Mouse (Mus musculus) brain, embryonic 18.5 days (tissue): ENCODE results near the gene Prkar2a.
"Not testable (repeated sequence)": the region's sequence is repeated elsewhere in the genome, so short reads cannot be mapped to it uniquely, and the experiment has no call there.

Experiments used
- DNase-seq: peaks from one replicate; pipeline ENCODE4 v3.0.0-alpha.2; 2012; ENCODE audit warnings: low read depth, low spot score

The Prkar2a gene

DNA sequence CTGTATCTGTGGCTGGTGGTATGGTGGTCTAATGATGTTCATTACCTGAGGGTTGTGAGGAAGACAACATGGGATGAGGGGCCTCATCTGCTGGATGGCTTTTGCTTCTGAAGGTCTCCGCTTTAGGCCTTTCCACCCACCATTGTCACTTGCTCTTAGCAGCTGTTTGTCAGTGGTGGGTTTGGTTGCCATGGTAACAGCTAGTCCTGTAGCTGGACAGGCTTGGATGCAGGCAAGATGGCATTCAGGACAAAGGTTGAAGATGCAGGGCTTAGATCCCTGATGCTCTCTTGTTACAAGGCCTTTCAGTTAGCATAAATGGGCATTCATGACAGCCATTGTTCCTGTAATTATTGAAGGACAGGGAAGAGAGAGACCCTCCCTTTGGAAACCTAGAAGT is at the start of gene Prkar2a:
Gene Prkar2a (plus strand): TSS at position 209 of the 400 bp plus-strand sequence.
- DNase-seq = no peak

DNA sequence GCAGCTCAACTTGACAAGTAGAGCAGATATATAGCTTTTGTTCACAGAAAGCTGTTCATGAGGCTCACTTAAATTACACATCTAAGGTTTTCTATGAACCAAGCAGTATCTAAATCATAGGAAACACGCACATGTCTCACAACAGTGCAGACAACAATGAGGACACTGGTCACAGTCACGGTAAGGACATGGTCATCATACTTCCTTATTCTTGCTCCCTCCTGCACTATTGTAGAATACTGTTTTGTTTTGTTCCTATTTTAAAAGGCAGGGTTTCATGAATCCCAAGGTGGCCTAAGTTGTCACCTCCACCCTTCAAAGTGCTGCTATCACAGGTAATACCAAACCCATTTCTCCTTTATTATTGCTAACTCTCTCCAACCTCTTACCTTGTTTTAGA is 49.3 kb upstream of the Prkar2a start:
- DNase-seq = no peak

DNA sequence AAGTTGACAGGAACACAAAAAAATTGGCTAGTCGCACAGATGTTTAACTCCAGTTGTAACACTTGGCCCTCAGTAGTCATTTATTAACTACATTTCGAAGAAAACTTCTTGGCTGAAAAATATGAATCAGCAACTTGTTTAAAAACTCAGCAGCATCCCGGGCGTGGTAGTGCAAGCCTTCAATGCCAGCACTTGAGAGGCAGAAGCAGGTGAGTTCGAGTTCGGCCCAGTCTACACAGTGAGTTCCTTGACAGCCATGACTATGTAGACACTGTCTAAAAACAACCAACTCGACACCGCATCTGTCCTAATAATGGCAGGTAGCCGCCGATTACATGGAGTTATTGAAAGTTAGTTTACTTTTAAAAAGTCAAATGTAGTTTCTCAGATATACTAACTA is 40.9 kb upstream of the Prkar2a start:
- no peak for DNase-seq

DNA sequence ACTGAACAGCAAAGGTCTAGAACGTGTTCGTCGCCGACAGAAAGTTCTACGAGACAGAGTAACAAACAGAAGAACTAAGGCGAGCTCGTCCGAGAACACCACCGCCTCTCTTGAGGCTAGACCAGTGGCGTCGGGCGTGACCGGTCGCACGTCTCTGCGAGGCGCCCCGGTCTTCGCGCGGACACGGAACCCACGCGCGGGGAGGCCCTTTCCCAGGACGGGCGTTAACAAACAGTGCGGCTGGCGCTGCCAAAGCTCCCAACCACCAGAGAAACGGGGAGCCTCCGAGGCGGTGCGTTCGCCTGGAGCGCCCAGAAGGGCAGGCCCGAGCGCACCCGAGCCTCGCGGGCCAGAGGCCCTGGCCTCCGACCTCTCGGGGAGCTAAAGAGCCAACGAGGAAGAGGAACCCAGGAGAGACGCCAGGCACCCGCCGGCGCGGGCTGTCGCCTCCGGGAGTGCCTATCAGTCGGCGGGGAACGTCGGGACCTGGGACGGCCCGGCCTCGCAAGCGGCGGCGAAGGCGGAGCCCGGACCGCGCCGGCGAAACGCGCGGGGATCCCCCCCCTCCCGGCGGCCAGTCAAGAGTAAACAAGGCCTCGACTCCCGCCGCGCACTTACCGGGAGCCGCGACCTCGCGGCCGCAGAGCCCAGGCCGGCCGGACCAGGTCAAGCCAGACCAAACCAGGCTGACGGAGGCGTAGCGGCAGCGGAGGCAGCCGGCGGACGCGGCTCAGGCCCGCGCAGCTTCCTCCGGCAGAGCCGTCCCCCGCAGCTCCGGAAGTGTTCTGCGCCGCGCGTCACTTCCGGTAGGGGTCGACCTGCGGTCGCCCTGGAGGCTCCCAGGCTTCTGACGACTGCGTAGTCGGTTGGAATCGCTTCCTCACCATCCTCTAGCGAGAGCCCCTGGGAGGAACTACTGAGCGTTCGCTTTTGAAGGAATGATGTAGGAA is 40.2 kb upstream of the Prkar2a start, which contains the start of gene Arih2:
Gene Arih2 (minus strand): TSS at position 776 of the 950 bp plus-strand sequence.
- DNase-seq = peak; percentile 84

DNA sequence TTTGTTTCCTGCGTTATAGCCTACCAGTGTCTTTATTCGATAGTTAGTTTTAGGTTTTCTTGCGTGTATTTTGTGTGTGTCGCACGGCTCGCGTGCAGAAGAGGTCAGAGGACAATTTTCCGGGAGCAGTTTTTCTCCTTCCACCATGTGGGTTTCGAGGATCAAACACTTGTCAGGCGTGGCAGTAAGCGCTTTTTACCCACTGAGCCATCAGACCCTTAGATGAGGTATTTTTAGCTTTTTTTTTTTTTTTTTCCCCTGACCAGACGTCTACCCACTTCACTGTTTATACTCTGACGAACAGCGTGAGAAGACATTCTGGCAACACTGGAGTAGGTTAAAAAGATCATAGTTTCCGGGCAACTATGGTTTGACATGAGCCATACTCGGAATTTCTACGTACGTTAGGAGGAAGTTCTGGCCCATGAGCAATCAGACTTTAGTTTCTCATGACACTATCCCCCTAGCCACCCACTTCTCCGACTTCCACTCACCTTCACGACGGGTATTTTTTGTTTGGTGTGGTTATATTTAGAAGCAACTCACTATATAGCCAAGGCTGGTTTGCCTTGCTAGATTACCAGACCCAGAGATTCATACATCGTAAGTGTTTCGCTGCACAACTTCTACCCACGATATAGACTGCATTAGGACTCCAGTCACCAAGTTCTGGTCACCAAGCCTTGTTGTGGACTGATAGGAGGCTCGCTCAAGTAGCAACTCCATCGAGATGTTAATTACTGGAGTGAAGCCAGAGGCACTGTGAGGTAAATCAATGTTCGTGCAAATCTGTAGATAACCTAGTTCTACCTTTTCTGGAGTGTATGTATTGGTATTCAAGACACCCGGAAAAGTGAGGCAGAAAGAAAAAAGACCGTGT is 39.3 kb upstream of the Prkar2a start:
- no peak for DNase-seq

DNA sequence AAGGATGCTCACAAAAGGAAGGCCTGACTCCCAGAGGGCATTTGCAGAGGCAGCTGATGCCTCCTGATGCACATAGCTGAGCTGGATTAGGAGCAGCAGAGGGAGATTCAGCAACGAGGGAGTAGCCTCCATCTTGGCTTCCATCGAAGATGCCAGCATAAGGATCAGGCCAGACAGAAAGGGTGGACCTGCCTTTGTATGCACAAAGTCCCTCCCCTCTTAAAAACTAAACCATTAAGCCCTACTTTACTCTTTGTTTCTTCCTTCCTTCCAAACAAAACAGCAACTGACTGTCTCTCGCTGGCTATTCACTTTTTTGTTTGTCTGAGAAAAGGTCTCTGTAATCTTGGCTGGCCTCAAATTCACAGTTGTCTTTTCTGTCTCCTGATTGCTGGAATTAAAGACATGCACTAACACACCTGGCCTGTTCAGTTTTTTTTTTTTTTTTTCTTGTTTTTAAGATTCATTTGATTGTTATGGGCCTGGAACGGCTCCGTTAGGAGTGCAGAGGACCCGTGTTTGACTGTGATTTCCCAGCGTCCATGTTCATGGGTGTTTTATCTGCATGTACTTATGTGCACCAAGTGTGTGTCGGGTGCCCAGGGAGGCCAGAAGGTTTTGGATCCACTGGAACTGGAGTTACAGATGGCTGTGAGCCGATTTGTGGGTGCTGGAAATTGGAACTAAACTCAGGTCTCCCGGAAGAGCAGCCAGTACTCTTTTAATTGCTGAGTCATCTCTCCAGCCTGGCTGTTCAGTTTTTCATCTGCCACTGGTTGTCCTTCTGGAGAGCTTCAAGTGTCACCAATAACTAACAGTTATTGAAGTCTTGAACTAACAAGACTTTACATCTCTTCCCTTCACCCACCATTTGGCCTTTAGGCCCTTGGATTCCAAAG is 34.3 kb upstream of the Prkar2a start:
- DNase-seq = no peak

DNA sequence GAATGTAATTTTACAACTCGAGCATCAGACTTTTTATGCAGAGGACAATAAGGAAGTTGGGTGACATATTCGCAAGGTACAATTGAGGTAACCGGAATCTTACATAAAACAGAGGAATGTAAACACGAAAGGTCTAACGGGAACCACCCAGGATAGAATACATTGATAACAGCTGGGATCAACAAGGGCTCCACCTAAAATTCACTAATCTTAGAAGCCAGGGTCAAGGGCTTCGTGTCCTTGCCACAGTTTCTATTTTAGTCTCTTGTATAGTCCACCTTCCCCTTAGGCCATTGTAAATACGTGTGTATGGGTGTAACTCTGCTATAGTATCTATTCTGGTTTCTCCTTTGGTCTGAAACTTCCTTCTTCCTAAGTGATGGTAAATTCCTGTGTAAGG is 33.2 kb upstream of the Prkar2a start:
- not testable (repeated sequence) for DNase-seq

DNA sequence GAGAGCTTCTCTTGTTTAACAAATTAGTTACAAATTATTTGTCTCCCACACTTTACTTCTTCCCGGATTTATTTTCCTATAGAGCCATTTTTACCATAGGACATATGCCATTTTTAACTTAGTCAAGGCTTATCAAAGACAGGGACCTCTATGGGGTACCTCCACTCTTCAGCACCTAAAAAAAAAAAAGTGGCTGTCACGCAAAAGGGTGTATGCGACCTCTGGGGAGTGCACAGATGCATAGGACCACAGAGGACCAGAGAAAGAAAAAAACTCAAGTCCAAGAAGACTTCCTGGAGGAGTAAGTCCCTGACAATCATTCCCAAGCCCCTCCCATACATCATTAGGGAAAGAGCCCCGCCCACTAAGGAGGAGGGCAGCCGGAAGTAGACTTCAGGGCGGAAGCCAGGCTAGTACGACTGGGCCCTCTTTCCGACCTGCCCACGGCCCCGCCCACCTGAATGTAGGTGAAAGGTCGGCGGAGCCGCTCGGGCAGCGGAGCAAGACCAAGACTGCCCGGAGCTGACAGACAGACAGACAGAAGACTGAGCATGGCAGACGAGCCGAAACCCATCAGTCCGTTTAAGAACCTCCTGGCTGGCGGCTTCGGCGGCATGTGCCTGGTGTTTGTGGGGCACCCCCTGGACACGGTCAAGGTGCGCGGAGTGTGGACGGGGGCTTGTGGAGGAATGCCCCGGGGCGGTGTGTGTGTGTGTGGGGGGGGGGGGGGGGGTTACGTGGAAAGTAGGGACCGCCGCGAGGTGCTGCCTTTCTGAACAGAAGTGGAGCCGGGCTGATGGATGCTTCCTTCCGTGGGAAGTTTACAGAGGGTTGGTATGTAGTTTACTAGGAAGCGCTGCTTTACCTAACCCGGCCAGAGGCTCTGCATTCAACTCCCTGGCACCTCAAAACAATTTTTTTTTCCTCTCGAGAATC is 27.2 kb upstream of the Prkar2a start, which contains the start of gene Slc25a20:
Gene Slc25a20 (plus strand): TSS at position 412 of the 936 bp plus-strand sequence.
- DNase-seq = no peak

DNA sequence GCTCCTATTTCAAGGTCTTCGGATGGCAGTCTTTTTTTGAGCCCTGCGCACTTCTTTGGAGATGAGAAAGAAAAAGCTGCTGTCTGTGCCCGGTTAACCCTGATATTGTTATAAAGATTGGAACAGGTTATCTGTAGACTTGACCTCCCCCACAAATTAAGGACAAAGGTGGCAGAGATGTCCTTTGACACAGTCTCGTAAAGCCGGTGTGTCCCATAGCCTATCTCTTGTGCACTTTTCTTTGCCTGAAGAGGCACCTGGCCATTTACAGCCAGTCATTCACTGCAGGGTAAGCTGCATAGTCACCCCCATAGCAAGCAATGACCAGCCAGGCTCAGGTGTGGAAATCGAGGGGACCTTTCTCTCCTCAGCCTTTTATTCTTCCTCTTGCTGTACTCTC is 26.5 kb upstream of the Prkar2a start:
- no peak for DNase-seq

DNA sequence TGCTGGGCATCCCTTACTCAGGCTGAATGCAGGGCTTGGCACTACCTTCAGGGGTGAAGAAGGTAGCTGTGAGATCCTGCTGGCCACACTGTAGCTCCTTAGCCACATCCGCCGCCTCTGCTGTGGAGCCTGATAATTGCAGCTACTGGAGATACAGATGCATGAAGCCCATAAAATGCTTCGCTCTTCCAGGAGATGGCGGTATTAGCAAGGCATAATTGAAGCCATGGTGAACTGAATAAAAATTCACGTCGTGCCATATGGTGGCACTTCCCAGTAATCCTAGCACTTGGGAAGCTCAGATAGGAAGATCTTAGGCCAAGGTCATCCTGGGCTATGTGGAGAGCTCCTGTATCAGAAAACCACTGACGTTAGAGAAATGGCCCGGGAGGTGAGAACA is 19.2 kb upstream of the Prkar2a start:
- DNase-seq = no peak

DNA sequence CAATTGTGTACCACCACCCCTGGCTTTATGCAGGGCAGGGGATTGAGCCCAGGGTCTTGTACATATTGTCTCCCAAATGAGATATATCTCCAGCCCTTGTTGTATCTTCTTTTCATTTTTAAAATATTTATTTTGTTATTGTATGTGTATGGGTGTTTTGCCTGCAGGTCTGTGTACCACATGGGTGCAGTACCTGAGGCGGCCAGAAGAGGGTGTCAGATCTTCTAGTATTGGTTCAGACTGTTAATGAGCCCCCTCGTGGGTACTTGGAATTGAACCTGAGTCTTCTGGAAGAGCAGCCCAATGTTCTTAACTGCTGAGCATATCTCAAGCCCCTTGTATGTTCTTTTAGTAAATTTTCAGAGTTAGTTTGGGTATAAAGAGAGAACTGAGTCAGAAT is 16.0 kb upstream of the Prkar2a start:
- no peak for DNase-seq

DNA sequence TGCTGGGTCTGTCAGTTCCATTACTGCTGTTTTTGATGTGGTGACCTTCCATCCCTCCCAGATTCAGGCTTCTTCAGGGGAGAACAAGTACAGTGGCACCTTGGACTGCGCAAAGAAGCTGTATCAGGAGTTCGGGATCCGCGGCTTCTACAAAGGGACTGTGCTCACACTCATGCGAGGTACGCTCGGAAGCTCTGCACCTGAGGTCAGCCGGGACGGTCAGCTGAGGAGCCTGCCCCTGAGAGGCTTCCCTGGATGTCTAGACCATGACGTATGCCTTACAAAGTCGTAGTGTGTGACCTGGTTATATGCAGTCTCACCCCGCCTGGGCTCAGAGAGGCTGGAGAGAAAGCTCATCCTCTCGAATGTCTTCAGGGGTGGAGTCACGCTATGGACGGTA is 9.1 kb upstream of the Prkar2a start:
- no peak for DNase-seq

DNA sequence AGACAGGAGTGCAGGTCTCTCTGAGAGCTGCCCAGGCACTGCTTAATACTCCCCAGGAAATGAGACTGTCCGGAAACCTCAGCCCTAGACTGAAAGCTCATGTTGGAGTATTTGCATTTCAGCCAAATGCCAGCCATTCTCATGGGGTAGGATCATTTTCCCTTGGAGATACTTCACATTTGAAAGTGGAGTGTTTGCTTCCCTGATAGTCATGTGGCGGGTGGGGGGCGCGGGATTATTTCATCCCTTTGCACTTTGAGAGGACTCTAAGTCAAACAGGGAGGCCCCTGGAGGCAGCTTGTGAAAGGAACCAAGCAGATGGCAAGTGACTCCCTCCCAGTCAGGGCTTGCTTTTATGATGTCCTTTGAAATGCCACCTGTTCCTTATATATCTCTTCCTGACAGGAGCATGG is 2.6 kb upstream of the Prkar2a start:
- no peak for DNase-seq

DNA sequence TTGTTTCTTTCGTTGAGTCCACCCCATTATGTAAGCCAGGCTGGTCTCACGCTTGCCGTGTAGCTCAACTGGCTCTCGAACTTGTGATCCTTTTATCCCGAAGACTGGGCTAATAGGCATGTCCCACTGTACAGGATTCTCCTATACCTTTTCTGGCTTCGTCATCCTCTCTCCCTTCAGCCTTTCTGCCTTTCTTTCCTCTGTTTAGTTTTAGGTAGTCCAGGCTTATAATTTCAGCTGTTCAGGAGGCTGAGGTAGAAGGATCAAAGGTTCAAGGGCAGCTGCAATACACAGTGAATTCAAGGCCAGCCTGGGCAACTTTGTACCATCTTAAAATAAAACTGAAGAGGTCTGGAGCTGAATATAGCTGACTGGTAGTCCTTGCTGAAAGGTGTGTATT is 1.9 kb upstream of the Prkar2a start:
- no peak for DNase-seq

DNA sequence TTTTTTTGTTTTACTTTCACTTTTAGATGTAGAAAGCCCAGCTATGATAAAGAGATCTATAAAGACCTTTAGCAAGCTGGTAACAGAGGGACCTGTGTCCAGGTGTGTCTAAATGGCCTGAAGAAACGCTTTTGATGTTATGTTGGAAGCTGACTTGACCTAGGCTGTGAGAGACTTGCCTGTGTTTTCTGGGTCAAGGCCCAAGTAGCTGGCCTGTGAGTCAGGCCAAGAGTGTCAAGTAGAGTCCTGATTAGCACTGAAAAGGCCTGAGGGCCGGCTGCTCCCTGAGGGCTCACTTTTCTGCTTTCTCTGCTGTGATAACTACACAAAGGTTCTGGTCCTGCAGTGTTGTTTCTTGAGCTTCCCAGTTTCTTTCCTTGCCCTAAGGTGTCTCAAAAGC is 1.4 kb upstream of the Prkar2a start:
- DNase-seq = no peak

DNA sequence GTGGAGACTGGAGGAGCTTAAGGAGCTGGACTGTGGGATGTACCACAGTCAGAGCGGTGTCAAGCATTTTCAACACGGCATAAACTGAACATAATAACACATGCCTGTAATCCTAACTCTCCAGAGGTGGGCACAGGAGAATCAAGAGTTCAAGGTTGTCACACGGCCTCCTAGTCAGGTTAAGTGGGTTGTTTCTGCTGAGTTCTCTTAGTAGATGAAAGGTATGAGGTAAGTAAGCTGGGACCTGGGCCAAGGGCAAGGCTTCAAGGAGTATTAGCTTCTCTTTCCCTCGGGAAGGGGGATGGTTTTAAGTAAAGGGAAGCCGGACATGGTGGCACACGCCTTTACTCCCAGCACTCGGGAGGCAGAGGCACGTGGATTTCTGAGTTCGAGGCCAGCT is 663 bp upstream of the Prkar2a start:
- DNase-seq = no peak

DNA sequence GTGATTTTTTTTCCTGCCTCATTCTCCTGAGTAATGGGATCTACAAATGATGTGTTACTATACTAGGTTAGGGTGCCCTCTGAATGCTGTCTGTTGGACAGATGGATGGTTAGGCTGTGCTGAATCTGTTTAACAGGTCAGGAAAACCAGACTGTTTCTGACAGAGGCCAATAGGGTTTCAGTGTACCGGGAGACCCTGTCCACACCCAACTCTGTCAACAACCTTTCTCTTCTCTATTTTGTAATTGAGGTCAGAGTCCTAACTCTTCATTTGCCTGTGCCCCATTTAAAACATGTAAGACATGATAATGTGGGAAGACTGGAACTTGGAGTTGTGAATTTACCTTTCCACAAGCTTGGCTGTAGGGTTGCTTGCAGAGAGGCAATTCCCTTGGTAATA is 879 bp downstream of the Prkar2a start:
- DNase-seq = no peak

DNA sequence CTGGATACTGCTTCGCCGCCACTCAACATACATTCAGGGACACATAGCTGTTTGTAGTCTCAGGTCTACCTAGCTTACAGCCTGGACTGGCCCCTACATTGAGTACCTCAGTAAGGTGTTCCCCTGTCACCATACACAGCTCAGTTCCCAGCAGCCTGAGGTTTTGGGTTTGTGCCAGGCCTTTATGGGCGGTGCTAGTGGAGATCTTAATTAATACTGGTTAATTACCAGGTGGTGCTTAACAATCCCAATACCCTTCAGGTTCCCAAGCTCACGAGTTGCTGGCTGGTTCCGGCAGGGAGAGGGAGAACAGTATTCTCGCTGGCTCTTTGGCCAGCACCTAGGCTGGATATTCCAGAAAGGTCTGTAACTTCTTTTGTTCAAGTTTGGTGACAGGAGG is 1.8 kb downstream of the Prkar2a start:
- DNase-seq = no peak

DNA sequence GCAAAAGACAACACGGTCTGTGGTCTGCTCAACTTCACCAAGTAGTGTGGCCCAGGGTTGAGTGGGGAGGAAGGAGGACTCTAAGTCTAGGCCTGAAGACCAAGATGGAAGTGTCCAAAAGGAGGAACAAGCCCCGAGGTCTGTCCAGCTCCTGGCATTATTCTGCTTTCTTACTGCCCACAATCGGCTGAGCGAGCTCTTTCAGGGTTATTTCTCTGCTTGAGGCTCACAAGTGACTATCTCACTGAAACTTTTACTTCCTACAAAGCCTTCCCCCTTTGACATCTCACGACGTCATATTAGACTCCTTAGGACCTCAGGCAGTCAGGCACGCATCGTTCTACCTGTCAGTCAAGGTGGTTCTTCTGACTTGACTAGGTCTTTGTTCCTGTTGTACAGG is 2.3 kb downstream of the Prkar2a start:
- no peak for DNase-seq

DNA sequence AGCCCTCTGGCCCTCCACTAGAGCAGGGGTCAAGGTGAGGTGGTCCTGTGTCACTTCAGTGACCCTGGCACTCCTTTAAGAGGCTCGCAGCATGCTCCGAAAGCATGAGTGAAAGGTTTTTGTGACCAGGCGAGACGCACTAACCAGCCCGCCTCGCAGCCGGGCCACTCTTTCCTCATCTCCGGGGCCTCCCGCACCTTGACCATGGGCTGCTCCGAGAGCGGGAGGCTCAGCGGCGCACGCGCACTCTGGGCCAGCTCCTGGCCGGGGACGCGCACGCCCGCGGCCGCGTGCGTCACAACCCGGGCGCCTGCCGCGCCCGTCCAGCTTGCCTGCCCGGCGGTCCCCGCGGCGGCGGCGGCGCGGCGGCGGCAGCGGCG is 2.7 kb downstream of the Prkar2a start:
- DNase-seq = no peak
